Mouse (Mus musculus) MEL (cell line): ENCODE measurements at regions not wholly inside any gene's neighbourhood (a gene's known extent, or its start where the extent isn't known, plus 50 kb on each side); places are given as distances from the start of the nearest gene placed in this dataset.

ENCODE experiments used
- DNase-seq: peaks from one replicate; pipeline ENCODE4 v3.0.0; 2011; ENCODE audit warnings: low read depth, low spot score
- H3K27ac ChIP-seq: 2 replicates; pipeline ENCODE4 v1.5.1; 2012; ENCODE audit warnings: low read depth, mild to moderate bottlenecking, control low read depth, low read length, moderate library complexity; ENCODE audit not compliant: control insufficient read depth
- H3K27me3 ChIP-seq, 2 experiments: fragments of 150-350 bp in 1 of 2; sonication (generic) in 1 of 2; 2 replicates each; pipeline ENCODE4 v1.6.1; 2012; ENCODE audit warnings: low read length in 2 of 2, mild to moderate bottlenecking in 2 of 2, improper control_type of control experiment in 1 of 2, moderate library complexity in 1 of 2; ENCODE audit not compliant: insufficient read depth in 2 of 2, control insufficient read depth in 1 of 2
- H3K36me3 ChIP-seq, 2 experiments: 2 replicates each; pipeline ENCODE4 v1.6.1; 2012 to 2014; ENCODE audit warnings: low read length in 2 of 2, improper control_type of control experiment in 1 of 2, inconsistent platforms in 1 of 2, mild to moderate bottlenecking in 1 of 2; ENCODE audit not compliant: insufficient read depth in 2 of 2, control insufficient read depth in 1 of 2
- H3K4me1 ChIP-seq, 2 experiments: fragments of 150-350 bp in 1 of 2; sonication (generic) in 1 of 2; 2 replicates each; pipeline ENCODE4 v1.6.1; 2012; ENCODE audit warnings: low read length in 2 of 2, improper control_type of control experiment in 1 of 2, mild to moderate bottlenecking in 1 of 2; ENCODE audit not compliant: insufficient read depth in 2 of 2, control insufficient read depth in 1 of 2
- H3K4me3 ChIP-seq, 2 experiments: fragments of 150-350 bp in 1 of 2; sonication (generic) in 1 of 2; 2 replicates each; pipeline ENCODE4 v1.5.1; 2012; ENCODE audit warnings: low read depth in 2 of 2, low read length in 2 of 2, mild to moderate bottlenecking in 2 of 2, moderate library complexity in 2 of 2, control low read depth in 1 of 2, improper control_type of control experiment in 1 of 2; ENCODE audit not compliant: control insufficient read depth in 1 of 2, insufficient read depth in 1 of 2
- H3K79me2 ChIP-seq: 2 replicates; pipeline ENCODE4 v1.6.1; 2012; ENCODE audit warnings: mild to moderate bottlenecking, low read length, moderate library complexity; ENCODE audit not compliant: control insufficient read depth, poor library complexity, insufficient read depth
- H3K9ac ChIP-seq: 2 replicates; pipeline ENCODE4 v1.6.1; 2012; ENCODE audit warnings: low read depth, mild to moderate bottlenecking, control low read depth, low read length, moderate library complexity; ENCODE audit not compliant: control insufficient read depth, poor library complexity, severe bottlenecking
- H3K9me3 ChIP-seq: fragments of 150-350 bp; sonication (generic); replicated peaks from 2 replicates; pipeline ENCODE4 v1.6.1; 2012; ENCODE audit warnings: mild to moderate bottlenecking, low read length, improper control_type of control experiment, moderate library complexity; ENCODE audit not compliant: insufficient read depth
- CHD2 ChIP-seq: IDR thresholded peaks from 2 replicates; pipeline ENCODE4 v1.6.1; 2011; ENCODE audit warnings: low read length, improper control_type of control experiment
- CTCF ChIP-seq, 3 experiments: IDR thresholded peaks in 2 of 3; conservative IDR thresholded peaks in 1 of 3; 2 replicates each; pipeline ENCODE4 v1.5.1; 2011 to 2012; ENCODE audit warnings: low read length in 3 of 3, low read depth in 2 of 3, mild to moderate bottlenecking in 2 of 3, improper control_type of control experiment in 1 of 3, inconsistent platforms in 1 of 3, mixed read lengths in 1 of 3, moderate library complexity in 1 of 3; ENCODE audit not compliant: control insufficient read depth in 1 of 3, insufficient read depth in 1 of 3, poor library complexity in 1 of 3, severe bottlenecking in 1 of 3
- E2F4 ChIP-seq: IDR thresholded peaks from 2 replicates; pipeline ENCODE4 v1.6.1; 2011; ENCODE audit warnings: low read depth, low read length, improper control_type of control experiment, borderline replicate concordance
- ELF1 ChIP-seq: IDR thresholded peaks from 2 replicates; pipeline ENCODE4 v1.6.1; 2014; ENCODE audit warnings: low read depth, mild to moderate bottlenecking, inconsistent platforms, low read length, improper control_type of control experiment, moderate library complexity
- GABPA ChIP-seq: IDR thresholded peaks from 2 replicates; pipeline ENCODE4 v1.6.1; 2012; ENCODE audit warnings: low read depth, mild to moderate bottlenecking, inconsistent platforms, low read length, improper control_type of control experiment, moderate library complexity
- GATA1 ChIP-seq: IDR thresholded peaks from 2 replicates; pipeline ENCODE4 v1.6.1; 2011; ENCODE audit warnings: low read depth, low read length, improper control_type of control experiment
- MAFK ChIP-seq: IDR thresholded peaks from 2 replicates; pipeline ENCODE4 v1.6.1; 2011; ENCODE audit warnings: low read depth, mild to moderate bottlenecking, low read length, improper control_type of control experiment, borderline replicate concordance
- MEF2A ChIP-seq: IDR thresholded peaks from 2 replicates; pipeline ENCODE4 v1.6.1; 2014; ENCODE audit warnings: low read depth, mild to moderate bottlenecking, inconsistent platforms, low read length, improper control_type of control experiment; ENCODE audit not compliant: poor library complexity, insufficient replicate concordance, severe bottlenecking; ENCODE audit errors: extremely low read depth
- MXI1 ChIP-seq: IDR thresholded peaks from 2 replicates; pipeline ENCODE4 v1.6.1; 2011; ENCODE audit warnings: mild to moderate bottlenecking, low read depth, low read length, improper control_type of control experiment
- NRF1 ChIP-seq: IDR thresholded peaks from 2 replicates; pipeline ENCODE4 v1.6.1; 2014; ENCODE audit warnings: low read depth, mild to moderate bottlenecking, inconsistent platforms, low read length, improper control_type of control experiment, moderate library complexity; ENCODE audit not compliant: poor library complexity, insufficient read depth, severe bottlenecking
- RAD21 ChIP-seq: IDR thresholded peaks from 2 replicates; pipeline ENCODE4 v1.6.1; 2011; ENCODE audit warnings: mild to moderate bottlenecking, low read depth, low read length, improper control_type of control experiment
- SIN3A ChIP-seq: IDR thresholded peaks from 2 replicates; pipeline ENCODE4 v1.6.1; 2012; ENCODE audit warnings: low read length, improper control_type of control experiment, inconsistent platforms
- SMC3 ChIP-seq: IDR thresholded peaks from 2 replicates; pipeline ENCODE4 v1.6.1; 2011; ENCODE audit warnings: low read depth, low read length, improper control_type of control experiment
- TAL1 ChIP-seq: IDR thresholded peaks from 2 replicates; pipeline ENCODE4 v1.6.1; 2012; ENCODE audit warnings: mild to moderate bottlenecking, inconsistent platforms, low read length, moderate library complexity, mixed read lengths
- TCF12 ChIP-seq: IDR thresholded peaks from 2 replicates; pipeline ENCODE4 v1.6.1; 2014; ENCODE audit warnings: low read depth, mild to moderate bottlenecking, inconsistent platforms, low read length, improper control_type of control experiment, moderate library complexity
- ZC3H11A ChIP-seq: IDR thresholded peaks from 2 replicates; pipeline ENCODE4 v1.6.1; 2012; ENCODE audit warnings: low read depth, mild to moderate bottlenecking, inconsistent platforms, low read length, improper control_type of control experiment

DNA sequence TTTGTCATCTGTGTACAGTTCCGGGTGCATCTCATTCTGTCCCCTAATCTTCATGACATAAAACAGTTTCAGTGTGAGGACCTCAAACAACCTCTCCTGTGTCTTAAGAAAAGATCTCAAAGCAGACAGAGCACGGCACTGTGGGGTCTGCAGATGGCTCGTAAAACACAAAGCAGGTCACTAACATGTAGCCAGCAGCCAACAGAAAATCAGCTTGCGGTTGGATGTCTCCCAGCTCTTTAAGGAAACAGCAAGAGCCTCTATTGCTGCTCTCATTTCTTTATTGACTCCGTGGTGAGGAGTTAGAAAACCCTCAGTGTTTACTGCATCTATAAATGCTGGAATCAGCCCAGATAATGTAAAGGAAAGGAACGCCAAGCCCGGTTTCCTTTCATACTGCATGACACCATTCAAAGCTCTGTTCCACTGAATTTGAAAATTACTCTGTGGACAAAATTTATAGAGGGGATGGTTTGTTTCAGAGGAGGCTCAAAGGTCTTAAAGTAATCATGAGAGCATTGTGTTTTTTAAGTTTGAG lies 234.3 kb downstream of the Agtpbp1 start:
- Histone ChIP-seq H3K36me3 (no peaks in the 10 kb centered on the region), H3K79me2 (no peaks in the 10 kb centered on the region), H3K27ac (no peak overlapping the region), H3K9ac (no peak overlapping the region), H3K27me3 (0 out of 4 replicates have a peak, but pooled peaks cover 0 to 1% of the 10 kb centered on the region in 2 experiments), H3K9me3 (no peaks in the 10 kb centered on the region), H3K4me1 (no peaks in the 10 kb centered on the region), H3K4me3 (no peak overlapping the region)
- no peak for DNase-seq
- TF ChIP-seq CHD2 (no peak), ELF1 (no peak), SIN3A (no peak), MXI1 (no peak), ZC3H11A (no peak), GABPA (no peak), GATA1 (no peak), E2F4 (no peak), MAFK (no peak), NRF1 (no peak), MEF2A (no peak)

DNA sequence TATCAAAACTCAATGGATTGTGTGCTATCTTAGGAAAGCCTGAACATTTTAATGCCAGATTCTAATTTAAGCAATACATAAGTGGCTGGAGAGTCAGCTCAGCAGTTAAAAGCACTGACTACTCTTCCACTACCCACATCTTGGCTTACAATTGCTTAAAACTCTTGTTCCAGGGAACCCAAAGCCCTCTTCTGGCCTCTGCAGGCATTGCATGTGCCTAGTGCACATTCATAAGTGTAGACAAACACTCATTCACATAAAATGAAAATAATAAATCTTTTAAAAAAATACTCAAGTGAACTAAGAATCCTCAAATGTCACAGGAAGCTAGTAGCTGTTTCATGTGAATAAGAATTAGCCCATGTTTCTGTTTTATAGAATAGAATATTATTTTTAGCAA lies 236.5 kb downstream of the Agtpbp1 start:
- Histone ChIP-seq H3K4me3 (no peak overlapping the region), H3K79me2 (no peaks in the 10 kb centered on the region), H3K9ac (no peak overlapping the region), H3K36me3 (no peaks in the 10 kb centered on the region), H3K27ac (no peak overlapping the region), H3K27me3 (0 out of 4 replicates have a peak, but pooled peaks cover 0 to 1% of the 10 kb centered on the region in 2 experiments), H3K4me1 (no peaks in the 10 kb centered on the region), H3K9me3 (no peaks in the 10 kb centered on the region)
- TF ChIP-seq TCF12 = no peak
- TF ChIP-seq E2F4 = no peak
- TF ChIP-seq SMC3 = 0 out of 2 replicates have a peak, but pooled peaks have one; percentile 23
- TF ChIP-seq TAL1 = no peak
- peak; percentile 8 to 27 (median 12); a peak in 2 of 6 replicates for TF ChIP-seq CTCF (IDR thresholded peaks at IDR 0.05 in 2 of 3, conservative IDR thresholded peaks at IDR 0.05 in 1 of 3; ENCODE audit: control insufficient read depth in 1 of 3, insufficient read depth in 1 of 3, low read depth in 2 of 3, low read length in 3 of 3, poor library complexity in 1 of 3, severe bottlenecking in 1 of 3)
- peak; percentile 8 for TF ChIP-seq RAD21
- no peak for DNase-seq
